Mouse (Mus musculus): ENCODE measurements around the gene Ubox5. TPM values are rescaled to one million over a fixed set of nuclear protein-coding genes. Genes with fewer than 3 reads are reported as not detected.

Gene Ubox5
- total RNA-seq, 2 experiments from 2014 or later: 8.2 to 10.7 TPM

DNA sequence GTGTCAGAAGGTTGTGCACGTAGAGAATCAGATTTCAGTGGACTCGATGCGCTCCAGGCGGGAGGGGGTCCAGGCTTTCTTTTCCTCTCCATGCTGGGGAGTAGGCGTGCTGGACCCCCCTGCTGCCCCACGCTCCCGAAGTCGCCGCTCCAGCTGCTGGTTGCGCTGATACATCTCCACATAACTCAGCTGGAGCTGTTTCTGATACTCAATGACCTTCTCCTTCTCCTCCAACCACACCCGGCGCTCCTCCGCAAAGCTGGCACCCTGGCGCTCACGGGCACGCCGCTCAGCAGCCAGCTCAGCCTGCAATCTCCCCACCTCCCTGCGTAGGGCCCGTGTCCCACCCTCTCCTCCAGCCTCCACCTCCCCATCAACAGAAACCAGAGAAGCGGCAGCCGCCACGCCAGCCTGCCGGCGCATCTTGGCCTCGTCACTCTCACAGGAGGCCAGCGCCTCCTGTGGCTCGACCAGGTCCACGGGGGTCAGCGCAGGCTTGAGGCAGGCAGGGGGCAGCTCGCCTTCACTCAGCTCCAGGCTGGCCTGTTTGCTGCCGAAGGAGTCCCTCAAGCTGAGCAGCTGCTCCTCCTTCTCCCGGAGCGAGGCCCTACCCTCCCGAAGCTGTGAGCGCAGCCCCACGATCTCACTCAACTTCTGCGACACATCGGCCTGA, 5.0 kb upstream of the Ubox5 start:
- DNase-seq (ENCODE audit: low spot score in 2 of 2): no peak

- DNase-seq (ENCODE audit: low spot score in 2 of 2): no peak
These were observed 4.3 kb upstream of the Ubox5 start for GRCm38 (mm10) chr2:130634006-130634738.

DNA sequence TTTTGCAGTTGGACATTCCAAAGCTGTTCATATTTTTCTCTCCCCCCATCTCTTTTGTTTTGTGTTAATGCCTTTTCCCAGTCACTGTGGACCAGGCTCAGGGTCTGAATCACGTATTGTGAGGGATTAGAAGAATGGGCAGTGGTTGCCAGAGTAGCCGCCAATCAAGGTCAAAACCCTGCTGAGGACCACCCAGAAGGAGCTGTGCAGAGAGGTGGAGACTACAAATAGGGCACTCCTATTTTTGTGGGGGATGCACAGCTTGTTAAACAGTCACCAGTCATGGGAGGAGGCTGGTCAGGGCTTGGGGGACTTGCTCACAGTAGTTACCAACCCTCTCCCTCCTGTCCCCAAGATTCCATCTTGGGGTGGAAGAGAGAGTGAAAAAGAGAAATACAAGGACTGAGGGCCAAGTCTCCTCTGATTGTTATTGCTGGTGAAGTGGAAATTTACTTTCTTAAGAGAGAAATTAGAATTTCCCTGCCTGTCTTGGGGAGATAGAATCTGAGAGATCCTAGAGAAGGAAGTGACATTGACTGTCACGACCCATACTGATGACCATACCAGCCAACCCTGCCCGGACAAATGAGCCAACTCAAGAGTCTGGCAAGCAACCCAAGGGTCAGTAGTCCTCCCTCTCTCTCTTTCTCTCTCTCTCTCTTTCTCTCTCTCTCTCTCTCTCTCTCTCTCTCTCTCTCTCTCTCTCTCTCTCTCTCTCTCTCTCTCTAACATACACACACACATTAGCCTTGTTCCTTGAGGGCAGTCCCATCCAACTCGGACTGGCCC, 3.2 kb upstream of the Ubox5 start:
- no peak for DNase-seq (ENCODE audit: low spot score in 2 of 2)

DNA sequence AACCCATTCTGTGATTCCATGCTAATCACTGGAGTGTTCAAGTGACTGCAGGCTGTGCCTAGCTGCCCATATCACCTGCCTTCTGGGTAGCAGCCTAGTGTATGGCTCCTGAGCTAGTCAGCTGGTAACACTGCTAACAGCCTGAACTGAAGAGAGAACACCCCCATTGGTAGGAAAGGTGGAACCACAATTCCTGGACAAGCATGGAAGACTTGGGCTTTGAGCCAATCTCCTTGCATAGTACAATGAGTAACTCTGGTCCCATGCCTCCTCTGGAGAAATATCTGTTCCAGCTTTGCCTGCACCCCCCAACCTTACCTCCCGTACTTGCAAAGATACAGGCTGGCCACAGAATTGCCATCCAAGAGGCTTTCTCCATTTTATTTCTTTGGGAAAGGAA, 2.6 kb upstream of the Ubox5 start:
- no peak for DNase-seq (ENCODE audit: low spot score in 2 of 2)

GRCm38 (mm10) chr2:130629080-130629838, 579 bp downstream of the Ubox5 start:
- no peak for DNase-seq (ENCODE audit: low spot score in 2 of 2)

DNA sequence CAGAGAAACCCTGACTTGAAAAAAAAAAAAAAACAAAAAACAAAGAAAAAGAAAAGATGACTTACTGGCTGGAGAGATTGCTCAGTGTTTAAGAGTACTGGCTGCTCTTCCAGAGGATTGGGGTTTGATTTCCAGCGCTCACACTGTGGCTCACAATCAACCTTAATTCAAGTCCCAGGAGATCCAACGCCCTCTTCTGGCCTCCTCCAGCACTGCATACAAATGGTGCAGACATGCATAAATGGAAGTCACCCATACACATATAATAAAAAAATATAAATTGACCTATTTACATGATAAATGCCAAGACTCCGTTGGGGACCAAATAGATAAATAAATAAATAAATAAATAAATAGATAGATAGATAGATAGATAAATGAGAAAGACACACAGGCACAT, 1.4 kb downstream of the Ubox5 start:
- DNase-seq (ENCODE audit: low spot score in 2 of 2): no peak

DNA sequence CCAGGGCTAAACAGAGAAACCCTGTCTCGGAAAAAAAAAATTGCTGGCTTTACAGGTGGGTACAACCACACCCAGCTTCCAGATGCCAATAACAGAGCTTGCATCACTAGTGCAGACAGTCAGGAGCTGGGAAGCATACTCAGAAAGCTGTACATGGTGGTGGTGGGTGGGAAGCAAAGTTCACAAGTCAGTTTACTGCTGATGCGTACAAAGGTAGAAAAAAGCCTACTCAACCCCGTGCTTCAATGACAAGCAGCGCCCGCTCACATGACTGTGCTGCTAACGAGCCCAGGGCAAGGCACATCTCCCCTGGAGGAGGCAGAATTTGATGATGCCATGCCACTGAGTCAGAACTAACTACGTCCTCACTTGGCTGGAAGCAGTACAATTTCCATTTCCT, 10.9 kb downstream of the Ubox5 start:
- no peak for DNase-seq (ENCODE audit: low spot score in 2 of 2)

- DNase-seq (ENCODE audit: low spot score in 2 of 2): no peak
These were observed 16.7 kb downstream of the Ubox5 start for GRCm38 (mm10) chr2:130613091-130613490.

DNA sequence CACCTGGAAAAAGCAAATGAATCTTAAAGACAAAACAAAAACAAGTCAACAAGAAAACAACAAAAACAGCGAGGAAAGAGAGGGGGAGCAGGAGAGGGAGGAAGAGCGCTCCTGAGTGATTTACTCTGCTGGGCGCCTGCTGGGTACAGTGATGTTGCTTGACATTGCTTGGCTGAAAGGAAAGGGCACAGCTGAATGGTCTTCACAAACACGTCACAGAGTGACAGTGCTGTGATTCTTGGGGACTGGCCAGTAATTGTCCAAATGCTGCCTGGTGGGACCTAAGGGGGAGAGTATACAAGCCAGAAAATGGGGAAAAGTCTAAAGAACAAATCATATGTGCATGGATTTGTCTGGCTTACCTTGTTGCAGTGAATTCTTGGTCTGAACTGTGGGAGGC, 27.6 kb downstream of the Ubox5 start:
- DNase-seq (ENCODE audit: low spot score in 2 of 2): no peak

GRCm38 (mm10) chr2:130598399-130598798, 31.4 kb downstream of the Ubox5 start:
- DNase-seq (ENCODE audit: low spot score in 2 of 2): no peak

GRCm38 (mm10) chr2:130597601-130598010, 32.2 kb downstream of the Ubox5 start:
- peak in 1 of 2 experiments; percentile 53 for DNase-seq (ENCODE audit: low spot score in 2 of 2)

DNA sequence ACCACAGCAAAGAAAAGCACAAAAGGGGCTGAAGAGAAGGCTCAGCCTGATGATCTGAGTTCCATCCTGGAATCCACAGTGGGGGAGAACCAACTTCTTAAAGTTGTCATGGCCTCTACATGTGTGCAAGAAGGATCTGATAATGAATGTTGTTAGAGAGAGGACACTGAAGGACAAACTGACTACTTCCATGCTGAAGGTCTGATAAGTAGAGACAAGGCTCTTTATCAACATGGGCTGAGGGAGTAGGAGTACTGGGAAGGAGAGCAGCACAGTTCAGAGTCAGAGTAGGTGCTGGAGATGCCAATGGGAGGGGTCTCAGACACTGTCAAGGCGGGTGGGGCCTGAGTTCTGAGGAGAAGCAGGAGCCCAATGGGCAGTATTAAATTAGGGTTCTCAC, 34.2 kb downstream of the Ubox5 start:
- no peak for DNase-seq (ENCODE audit: low spot score in 2 of 2)

DNA sequence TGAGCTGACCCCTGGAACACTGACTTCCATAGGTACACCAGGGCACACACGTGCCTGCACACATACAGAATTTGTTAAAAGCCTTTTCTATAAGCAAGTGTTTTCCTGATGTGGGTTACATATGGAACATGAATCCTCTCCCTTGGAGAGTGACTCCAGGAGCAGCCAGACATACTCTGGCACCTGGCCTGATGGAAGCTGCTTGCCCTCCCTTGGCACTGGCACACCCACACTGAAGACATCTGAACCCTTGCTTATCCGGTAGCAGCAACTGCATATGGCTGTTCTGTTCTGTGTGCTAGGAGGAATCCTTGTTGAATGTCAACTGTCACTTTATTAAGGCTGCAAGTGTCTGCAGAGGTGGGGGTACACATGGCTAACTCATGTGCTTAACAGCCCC, 38.8 kb downstream of the Ubox5 start:
- no peak for DNase-seq (ENCODE audit: low spot score in 2 of 2)

DNA sequence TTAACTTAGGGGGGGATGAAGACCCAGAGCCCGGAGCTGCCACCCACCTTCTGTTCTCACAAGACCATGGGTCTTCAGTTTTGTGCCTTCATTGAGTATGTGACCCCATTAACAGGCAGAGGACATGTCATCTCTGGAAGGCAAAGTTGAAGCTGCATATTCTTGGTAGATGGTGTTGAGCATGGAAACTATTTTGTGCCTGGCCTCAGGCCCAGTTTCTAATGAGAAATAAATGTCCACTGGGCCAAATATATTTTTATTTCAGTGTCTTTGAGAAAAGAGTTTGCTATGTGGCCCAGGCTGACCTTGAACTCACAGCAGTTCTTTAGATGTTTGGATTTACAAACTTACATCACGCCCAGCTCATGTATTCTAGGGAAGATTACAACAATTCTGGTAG, 40.1 kb downstream of the Ubox5 start:
- no peak for DNase-seq (ENCODE audit: low spot score in 2 of 2)

- DNase-seq (ENCODE audit: low spot score in 2 of 2): no peak
These were observed 40.7 kb downstream of the Ubox5 start for GRCm38 (mm10) chr2:130589157-130589556.

DNA sequence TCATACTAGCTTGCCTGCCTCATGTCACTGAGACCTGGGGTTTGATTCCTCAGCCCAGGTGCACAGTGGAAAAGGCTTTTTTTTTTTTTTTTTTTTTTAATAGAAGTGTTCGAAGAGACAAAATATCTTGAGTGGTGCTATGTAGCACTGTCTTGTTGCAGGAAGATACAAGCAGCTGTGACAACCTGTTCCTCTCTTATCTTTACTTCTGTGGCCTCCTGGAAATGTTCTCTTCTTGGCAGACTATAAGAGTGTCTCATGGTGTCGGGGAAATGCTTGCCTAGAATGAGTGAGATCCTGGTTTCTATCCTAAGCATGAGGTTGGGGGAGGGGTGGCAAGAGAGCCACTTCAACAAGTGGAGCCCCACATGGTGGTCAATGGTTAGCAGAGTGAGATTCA, 41.5 kb downstream of the Ubox5 start:
- no peak for DNase-seq (ENCODE audit: low spot score in 2 of 2)

DNA sequence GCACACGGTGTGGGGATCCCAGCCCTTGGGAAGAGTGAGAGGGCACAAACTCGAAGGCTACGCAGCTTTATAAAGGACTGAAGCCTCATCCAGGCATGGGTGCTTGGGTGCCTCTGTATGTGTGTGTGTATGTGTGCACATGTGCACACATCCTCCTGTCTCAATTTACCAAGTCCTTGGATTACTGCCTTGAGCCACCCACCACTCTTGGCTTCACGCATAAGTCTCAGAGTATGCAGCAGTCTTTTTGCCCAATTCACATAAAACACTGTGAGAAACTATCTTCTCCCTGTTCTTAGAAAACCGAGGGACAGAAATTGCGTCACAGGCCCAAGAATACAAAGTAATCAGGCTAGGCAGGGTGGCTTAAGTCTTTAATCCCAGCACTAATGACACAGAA, 43.8 kb downstream of the Ubox5 start:
- peak; percentile 40 to 51 for DNase-seq (ENCODE audit: low spot score in 2 of 2)

GRCm38 (mm10) chr2:130583902-130584560, 45.8 kb downstream of the Ubox5 start:
- no peak for DNase-seq (ENCODE audit: low spot score in 2 of 2)

DNA sequence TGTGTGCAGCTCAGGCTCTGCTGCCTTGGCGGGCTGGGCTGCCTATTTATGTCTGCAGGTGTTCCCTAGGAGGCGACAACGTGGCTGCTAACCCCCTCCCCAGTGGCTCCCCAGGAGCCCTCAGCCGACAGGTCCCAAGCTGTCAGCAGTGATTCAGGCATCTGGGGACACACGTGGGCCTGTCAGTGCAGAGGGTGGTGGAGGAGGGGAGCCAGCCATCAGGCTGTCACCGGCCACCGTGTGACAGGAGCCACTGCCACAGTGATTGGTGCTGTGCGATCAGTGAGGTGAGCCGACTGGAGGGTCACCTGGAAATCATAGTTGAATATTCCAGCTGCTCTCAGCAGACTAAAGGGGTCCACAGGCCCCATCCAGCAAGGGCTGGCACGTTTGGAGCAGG, 47.3 kb downstream of the Ubox5 start, which contains the start of gene Avp:
TSS of gene Avp (minus strand) at position 3 of the 400 bp plus-strand sequence.
- no peak for DNase-seq (ENCODE audit: low spot score in 2 of 2)

GRCm38 (mm10) chr2:130581201-130581600, 48.6 kb downstream of the Ubox5 start:
- no peak for DNase-seq (ENCODE audit: low spot score in 2 of 2)

- no peak for DNase-seq (ENCODE audit: low spot score in 2 of 2)
These were observed 50.0 kb downstream of the Ubox5 start for GRCm38 (mm10) chr2:130579791-130580190.
